Mouse (Mus musculus) C2C12 (cell line): Measurements from ENCODE around the gene Dscam. TPM values are rescaled to one million over a fixed set of nuclear protein-coding genes. Genes with fewer than 3 reads are reported as not detected.

Source experiments
- H3K27me3 ChIP-seq: one replicate; pipeline ENCODE4 v1.6.1; 2011; ENCODE audit not compliant: control insufficient read depth, insufficient read depth, insufficient read length
- H3K36me3 ChIP-seq: one replicate; pipeline ENCODE4 v1.6.1; 2011; ENCODE audit not compliant: control insufficient read depth, insufficient read depth
- H3K4me3 ChIP-seq: one replicate; pipeline ENCODE4 v1.5.1; 2011; ENCODE audit warnings: mild to moderate bottlenecking, control low read depth; ENCODE audit not compliant: poor library complexity, insufficient read depth, severe bottlenecking
- H3K79me2 ChIP-seq: one replicate; pipeline ENCODE4 v1.6.1; 2011; ENCODE audit not compliant: control insufficient read depth, insufficient read depth
- H3K79me3 ChIP-seq: one replicate; pipeline ENCODE4 v1.6.1; 2011; ENCODE audit warnings: low read depth, control low read depth
- H3ac ChIP-seq: one replicate; pipeline ENCODE3; 2011; ENCODE audit warnings: low read depth; ENCODE audit not compliant: control insufficient read depth, insufficient read length
- CEBPB ChIP-seq: IDR thresholded peaks from one replicate; pipeline ENCODE4 v1.6.1; 2011; ENCODE audit warnings: low read depth, mild to moderate bottlenecking, control low read depth, moderate library complexity
- CTCF ChIP-seq: IDR thresholded peaks from one replicate; pipeline ENCODE4 v1.5.1; 2011; ENCODE audit not compliant: control insufficient read depth, insufficient read depth, insufficient read length
- FOSL1 ChIP-seq: IDR thresholded peaks from one replicate; pipeline ENCODE4 v1.8.0; 2011; ENCODE audit warnings: mild to moderate bottlenecking, low read length; ENCODE audit not compliant: poor library complexity, insufficient read depth, severe bottlenecking
- MAX ChIP-seq: IDR thresholded peaks from one replicate; pipeline ENCODE4 v1.6.1; 2011; ENCODE audit warnings: mild to moderate bottlenecking, control low read depth
- MYOD1 ChIP-seq: IDR thresholded peaks from one replicate; pipeline ENCODE4 v1.6.1; 2011; ENCODE audit warnings: low read depth; ENCODE audit not compliant: control insufficient read depth, insufficient read length
- MYOG ChIP-seq: IDR thresholded peaks from one replicate; pipeline ENCODE4 v1.6.1; 2011; ENCODE audit not compliant: control insufficient read depth, insufficient read length; ENCODE audit errors: extremely low read depth
- USF1 ChIP-seq: IDR thresholded peaks from one replicate; pipeline ENCODE4 v1.6.1; 2011; ENCODE audit warnings: low read depth, mild to moderate bottlenecking, control low read depth, moderate library complexity
- polyA plus RNA-seq: library from polyadenylated mRNA; unstranded; fragments of >200 nt; fragmentation: generic; extraction: Trizol; gene quantifications from one replicate; pipeline ENCODE4 v1.2.1, GENCODE M21; 2012; ENCODE audit warnings: missing spikeins

The Dscam gene
- polyA plus RNA-seq, 1 experiment: not detected

GRCm38 (mm10) chr16:97144544-97145194 lies 25.9 kb downstream of the Dscam start:
- no peaks in the 10 kb centered on the region for H3K36me3 ChIP-seq
- no peaks in the 10 kb centered on the region for H3K27me3 ChIP-seq

GRCm38 (mm10) chr16:97141943-97142342 lies 28.6 kb downstream of the Dscam start:
- TF ChIP-seq MAX (no peak), USF1 (no peak), FOSL1 (no peak), MYOG (no peak), CTCF (no peak), CEBPB (no peak), MYOD1 (no peak)
- Histone ChIP-seq H3K79me2 (no peaks in the 10 kb centered on the region), H3K79me3 (no peaks in the 10 kb centered on the region), H3K36me3 (no peaks in the 10 kb centered on the region), H3ac (no peak overlapping the region), H3K4me3 (no peak overlapping the region), H3K27me3 (no peaks in the 10 kb centered on the region)

More at GRCm38 (mm10) chr16:97144544-97145194, 25.9 kb downstream of the Dscam start:
- no peaks in the 10 kb centered on the region for H3K79me3 ChIP-seq
- H3K79me2 ChIP-seq: no peaks in the 10 kb centered on the region
- no peak for TF ChIP-seq CEBPB
- no peak for TF ChIP-seq MYOG
- no peak for TF ChIP-seq MAX
- TF ChIP-seq USF1: no peak
- no peak for TF ChIP-seq CTCF
- TF ChIP-seq MYOD1: no peak
- TF ChIP-seq FOSL1: no peak
- H3ac ChIP-seq: no peak overlapping the region
- H3K4me3 ChIP-seq: no peak overlapping the region

GRCm38 (mm10) chr16:97135003-97135827 lies 35.3 kb downstream of the Dscam start:
- Histone ChIP-seq H3K4me3 (no peak overlapping the region), H3K27me3 (no peaks in the 10 kb centered on the region)

GRCm38 (mm10) chr16:97127296-97127695 lies 43.3 kb downstream of the Dscam start:
- Histone ChIP-seq H3K27me3 (no peaks in the 10 kb centered on the region), H3K36me3 (no peaks in the 10 kb centered on the region), H3K79me3 (no peaks in the 10 kb centered on the region), H3K4me3 (no peak overlapping the region), H3K79me2 (no peaks in the 10 kb centered on the region), H3ac (no peak overlapping the region)
- TF ChIP-seq CTCF (no peak), USF1 (no peak), FOSL1 (no peak), CEBPB (no peak), MYOG (no peak), MYOD1 (no peak), MAX (no peak)

More at GRCm38 (mm10) chr16:97135003-97135827, 35.3 kb downstream of the Dscam start:
- no peak overlapping the region for H3ac ChIP-seq
- H3K79me3 ChIP-seq: no peaks in the 10 kb centered on the region
- H3K79me2 ChIP-seq: no peaks in the 10 kb centered on the region
- TF ChIP-seq MYOG (no peak), USF1 (no peak), MAX (no peak), CEBPB (no peak), CTCF (no peak)
- no peaks in the 10 kb centered on the region for H3K36me3 ChIP-seq

- Histone ChIP-seq H3K27me3 (no peaks in the 10 kb centered on the region), H3K79me2 (no peaks in the 10 kb centered on the region), H3K79me3 (no peaks in the 10 kb centered on the region), H3ac (no peak overlapping the region), H3K36me3 (no peaks in the 10 kb centered on the region), H3K4me3 (no peak overlapping the region)
- no peak for TF ChIP-seq MAX
- no peak for TF ChIP-seq CTCF
- no peak for TF ChIP-seq MYOG
- no peak for TF ChIP-seq USF1
- no peak for TF ChIP-seq MYOD1
- TF ChIP-seq CEBPB: no peak
- TF ChIP-seq FOSL1: no peak
These were observed 60.5 kb downstream of the Dscam start for GRCm38 (mm10) chr16:97110028-97110427.
